Mouse (Mus musculus) heart, adult 2 months (tissue): ENCODE measurements at regions not wholly inside any gene's neighbourhood (a gene's known extent, or its start where the extent isn't known, plus 50 kb on each side); places are given as distances from the start of the nearest gene placed in this dataset.

Experiments used
- DNase-seq, 2 experiments: peaks; one replicate each; pipeline ENCODE4 v3.0.0; 2021
- H3K27ac ChIP-seq: fragments of 200-600 bp; 2 replicates; pipeline ENCODE4 v1.8.1; 2022
- H3K27me3 ChIP-seq: fragments of 200-500 bp; 2 replicates; pipeline ENCODE4 v1.6.1; 2012; ENCODE audit warnings: mild to moderate bottlenecking, low read length, inconsistent platforms, mixed read lengths; ENCODE audit not compliant: control insufficient read depth, insufficient read depth
- H3K36me3 ChIP-seq: fragments of 200-500 bp; 2 replicates; pipeline ENCODE4 v1.6.1; 2012; ENCODE audit warnings: low read length, inconsistent platforms; ENCODE audit not compliant: control insufficient read depth, insufficient read depth
- H3K4me1 ChIP-seq: fragments of 200-500 bp; 2 replicates; pipeline ENCODE4 v1.6.1; 2011; ENCODE audit warnings: low read length; ENCODE audit not compliant: control insufficient read depth, insufficient read depth
- H3K4me3 ChIP-seq: fragments of 200-600 bp; 2 replicates; pipeline ENCODE4 v1.8.1; 2022
- H3K79me2 ChIP-seq: fragments of 200-500 bp; replicated peaks from 2 replicates; pipeline ENCODE4 v1.6.1; 2012; ENCODE audit warnings: mild to moderate bottlenecking, inconsistent platforms, low read length, moderate library complexity, mixed read lengths; ENCODE audit not compliant: control insufficient read depth, insufficient read depth
- H3K9ac ChIP-seq: fragments of 200-500 bp; 2 replicates; pipeline ENCODE4 v1.6.1; 2012; ENCODE audit warnings: low read depth, mild to moderate bottlenecking, control low read depth, inconsistent platforms, low read length, mixed read lengths
- CTCF ChIP-seq: fragments of 200-600 bp; IDR thresholded peaks from 2 replicates; pipeline ENCODE4 v1.8.1; 2022; ENCODE audit warnings: antibody characterized with exemption, mild to moderate bottlenecking, moderate library complexity
- EP300 ChIP-seq: fragments of 200-500 bp; IDR thresholded peaks from 2 replicates; pipeline ENCODE4 v1.6.1; 2011; ENCODE audit warnings: low read depth, low read length, control low read depth; ENCODE audit not compliant: insufficient read depth
- POLR2A ChIP-seq: fragments of 200-500 bp; IDR thresholded peaks from 2 replicates; pipeline ENCODE4 v1.6.1; 2011; ENCODE audit warnings: mild to moderate bottlenecking, low read depth, low read length, control low read depth; ENCODE audit not compliant: insufficient read depth
- WGBS: fragments of 180-500 bp; shearing (Covaris S2); methylation state at CpG from one replicate; pipeline ENCODE4 v1.1.7; 2018; 5-methylcytosine and 5-hydroxymethylcytosine counted together
- intact Hi-C: fragments of 180-260 bp; cut with DNase I; formaldehyde crosslinking; loops from one replicate; pipeline ENCODE4 v1.15.1; 2025

DNA sequence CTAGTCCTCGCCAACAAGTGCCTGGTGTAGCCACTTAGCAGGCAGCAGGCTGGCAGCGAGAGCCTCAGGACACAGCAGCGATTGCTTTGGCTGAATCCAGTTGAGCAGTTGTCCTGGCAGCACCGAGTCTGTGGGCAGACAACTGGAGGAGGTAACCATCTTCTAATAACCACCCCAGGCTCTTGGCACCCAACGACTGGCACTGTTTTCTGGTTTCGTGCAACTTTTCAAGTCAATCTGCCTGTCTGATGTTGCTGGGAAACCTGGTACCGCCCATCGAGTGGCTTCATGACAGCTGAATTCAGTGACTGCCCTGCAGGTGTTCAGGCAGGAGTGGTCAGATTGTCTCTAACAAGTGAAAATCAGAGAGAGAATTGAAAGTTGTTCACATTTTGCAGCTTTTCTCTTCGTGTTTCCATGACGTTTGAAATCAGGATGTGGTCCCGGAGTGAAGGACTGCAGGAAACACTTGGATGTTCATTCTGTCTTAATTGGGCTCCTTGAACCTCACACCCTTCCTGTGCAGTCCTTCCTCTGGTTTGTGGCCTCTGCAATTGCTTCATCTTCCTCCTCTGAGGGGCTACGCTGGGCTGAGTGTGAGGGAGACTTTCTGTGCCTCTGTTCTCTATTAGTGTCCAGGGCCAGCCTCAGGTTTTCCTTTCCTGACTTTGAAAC lies 58.1 kb upstream of the Cdkn2b start:
- Histone ChIP-seq H3K4me1 (no peaks in the 10 kb centered on the region; the same call in 1 of the 2 replicates), H3K9ac (no peak overlapping the region), H3K36me3 (no peaks in the 10 kb centered on the region), H3K27me3 (no peaks in the 10 kb centered on the region), H3K79me2 (no peaks in the 10 kb centered on the region), H3K4me3 (no peak overlapping the region), H3K27ac (no peak overlapping the region)
- WGBS: 71% methylated on average over 12 of the region's 12 CpGs
- intact Hi-C loops: no loop called here
- DNase-seq: no peak
- TF ChIP-seq CTCF (no peak), EP300 (no peak), POLR2A (no peak)

DNA sequence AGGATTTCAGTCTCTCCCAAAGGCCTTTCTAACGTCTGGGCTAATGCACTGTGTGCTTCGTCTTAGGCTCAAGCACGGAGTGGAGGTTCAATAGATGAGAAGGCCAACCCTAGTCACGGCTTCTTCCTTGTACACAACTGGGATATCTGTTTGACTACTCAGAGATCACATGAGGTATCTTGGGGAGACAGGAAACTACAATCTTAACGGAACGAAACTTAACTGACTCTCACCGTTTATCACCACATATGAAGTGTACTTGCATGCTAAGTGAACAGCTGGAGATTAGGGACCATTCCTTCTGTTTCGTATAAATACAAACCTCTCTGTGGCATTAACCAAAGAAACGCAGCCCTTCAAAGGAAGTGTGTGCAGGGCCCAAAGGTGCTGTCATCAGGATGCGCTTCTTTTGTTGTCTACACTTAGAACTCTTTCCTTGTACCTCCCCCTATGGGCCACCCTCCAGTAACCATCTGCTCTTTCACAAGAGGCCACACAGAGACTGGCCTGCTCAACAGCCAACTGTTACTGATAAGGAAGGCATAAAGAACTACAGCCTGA lies 55.8 kb upstream of the Cdkn2b start:
- Histone ChIP-seq H3K79me2 (no peaks in the 10 kb centered on the region), H3K9ac (no peak overlapping the region), H3K4me3 (no peak overlapping the region), H3K27ac (no peak overlapping the region), H3K27me3 (no peaks in the 10 kb centered on the region), H3K36me3 (no peaks in the 10 kb centered on the region), H3K4me1 (no peaks in the 10 kb centered on the region; the same call in 1 of the 2 replicates)
- 27% methylated on average over 10 of the region's 10 CpGs for WGBS
- TF ChIP-seq CTCF (no peak), EP300 (no peak), POLR2A (no peak)
- intact Hi-C loops: no loop called here
- DNase-seq: no peak

- H3K27ac ChIP-seq: no peak overlapping the region
- no peaks in the 10 kb centered on the region for H3K27me3 ChIP-seq
- WGBS: 78% methylated on average over 5 of the region's 5 CpGs
- no peak for DNase-seq
- no peaks in the 10 kb centered on the region for H3K36me3 ChIP-seq
- no peak overlapping the region for H3K9ac ChIP-seq
- H3K79me2 ChIP-seq: no peaks in the 10 kb centered on the region
- no peak for TF ChIP-seq POLR2A
- TF ChIP-seq CTCF: no peak
- TF ChIP-seq EP300: no peak
- intact Hi-C loops: no loop called here
- no peaks in the 10 kb centered on the region; the same call in 1 of the 2 replicates for H3K4me1 ChIP-seq
- no peak overlapping the region for H3K4me3 ChIP-seq
Measured at GRCm38 (mm10) chr4:89365875-89366274, 55.0 kb upstream of the Cdkn2b start.

DNA sequence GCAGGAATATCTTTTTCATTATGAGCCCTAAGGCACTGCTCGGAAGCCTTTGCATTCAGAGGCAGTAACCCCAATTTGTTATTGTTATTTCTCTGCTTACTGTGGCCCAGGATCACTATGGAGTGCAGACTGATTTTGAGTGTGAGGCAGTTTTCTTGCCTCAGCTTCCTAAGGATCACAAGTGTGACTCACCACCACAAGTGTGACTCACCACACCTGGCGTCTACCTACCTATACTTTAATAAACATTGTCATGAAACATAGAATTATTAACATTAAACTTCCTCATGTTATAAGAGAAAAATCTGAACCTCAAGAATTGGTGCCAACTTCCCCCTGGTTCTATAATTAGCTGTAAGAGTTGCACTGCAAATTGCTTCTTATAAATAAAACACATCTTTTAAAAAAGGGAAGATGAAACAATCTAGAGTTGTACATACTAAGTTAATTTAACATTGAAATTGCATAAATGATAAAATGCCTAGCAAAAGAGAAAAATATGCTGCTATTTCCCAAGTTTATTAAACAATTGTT lies 52.4 kb upstream of the Cdkn2b start:
- H3K4me3 ChIP-seq: no peak overlapping the region
- DNase-seq: no peak

DNA sequence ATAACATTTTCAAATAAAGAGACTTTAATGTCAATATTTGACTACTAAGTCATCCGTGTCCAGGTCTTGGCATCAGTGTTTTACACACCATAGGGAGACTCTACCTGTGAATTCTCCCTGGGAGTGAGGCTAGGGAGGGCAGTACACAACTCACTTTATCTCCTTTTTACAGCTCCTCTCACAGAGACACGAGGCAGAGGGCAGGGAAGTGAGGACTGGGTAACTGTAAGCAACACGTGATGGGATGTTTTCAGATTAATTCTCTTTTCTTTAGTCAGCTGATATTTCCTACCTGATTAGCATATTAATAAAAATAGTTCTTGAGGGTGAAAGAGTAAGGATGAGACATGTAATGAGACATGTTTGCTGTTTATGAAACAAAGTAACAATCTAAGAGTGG lies 51.8 kb upstream of the Cdkn2b start:
- no peak for TF ChIP-seq CTCF
- TF ChIP-seq POLR2A: no peak
- no peak for TF ChIP-seq EP300
- Histone ChIP-seq H3K27ac (no peak overlapping the region), H3K4me1 (no peaks in the 10 kb centered on the region; the same call in 1 of the 2 replicates), H3K79me2 (no peaks in the 10 kb centered on the region), H3K4me3 (no peak overlapping the region), H3K9ac (no peak overlapping the region), H3K27me3 (no peaks in the 10 kb centered on the region), H3K36me3 (no peaks in the 10 kb centered on the region)
- no peak for DNase-seq
- 54% methylated on average over 3 of the region's 3 CpGs for WGBS
- intact Hi-C loops: no loop called here

More for the DNA sequence above, 52.4 kb upstream of the Cdkn2b start:
- TF ChIP-seq EP300 (no peak), CTCF (no peak), POLR2A (no peak)
- Histone ChIP-seq H3K9ac (no peak overlapping the region), H3K36me3 (no peaks in the 10 kb centered on the region), H3K79me2 (no peaks in the 10 kb centered on the region), H3K4me1 (no peaks in the 10 kb centered on the region; the same call in 1 of the 2 replicates), H3K27ac (no peak overlapping the region), H3K27me3 (no peaks in the 10 kb centered on the region)
- 72% methylated on average over 2 of the region's 2 CpGs for WGBS
- intact Hi-C loops: no loop called here

- Histone ChIP-seq H3K4me1 (no peaks in the 10 kb centered on the region; the same call in 1 of the 2 replicates), H3K4me3 (no peak overlapping the region), H3K9ac (no peak overlapping the region), H3K79me2 (no peaks in the 10 kb centered on the region), H3K27ac (no peak overlapping the region), H3K27me3 (no peaks in the 10 kb centered on the region), H3K36me3 (no peaks in the 10 kb centered on the region)
- DNase-seq: no peak
- TF ChIP-seq CTCF: no peak
- WGBS: 93% methylated on average over 7 of the region's 7 CpGs
- intact Hi-C loops: no loop called here
Measured at GRCm38 (mm10) chr4:89361316-89361715, 50.5 kb upstream of the Cdkn2b start.
